Mouse (Mus musculus): ENCODE results near the gene Lrp2. TPM values are rescaled to one million over a fixed set of nuclear protein-coding genes. Genes with fewer than 3 reads are reported as not detected.

The Lrp2 gene
- polyA plus RNA-seq, 1 experiment = 92.6 TPM

GRCm38 (mm10) chr2:69619286-69619685, 33.4 kb upstream of the Lrp2 start:
- Histone ChIP-seq H3K27ac (ENCODE audit: insufficient read depth, low read length) (no peak overlapping the region), H3K9me3 (replicated peaks; ENCODE audit: control insufficient read depth, insufficient read depth, low read length, poor library complexity, severe bottlenecking) (no peaks in the 10 kb centered on the region), H3K9ac (ENCODE audit: low read depth, poor library complexity, severe bottlenecking) (no peak overlapping the region), H3K4me1 (ENCODE audit: control insufficient read depth, insufficient read depth, low read length) (no peaks in the 10 kb centered on the region), H3K27me3 (ENCODE audit: control insufficient read depth, insufficient read depth, low read length, poor library complexity, severe bottlenecking) (no peaks in the 10 kb centered on the region), H3K4me3 (ENCODE audit: low read depth, low read length) (no peak overlapping the region), H3K36me3 (ENCODE audit: control insufficient read depth, insufficient read depth, low read length, poor library complexity, severe bottlenecking) (no peaks in the 10 kb centered on the region)
- TF ChIP-seq POLR2A (IDR thresholded peaks at IDR 0.05; ENCODE audit: insufficient read depth, low read length) (no peak), CTCF (IDR thresholded peaks at IDR 0.05; ENCODE audit: low read depth, low read length) (peak; percentile 2)

GRCm38 (mm10) chr2:69618336-69618735, 32.5 kb upstream of the Lrp2 start:
- Histone ChIP-seq H3K4me1 (ENCODE audit: control insufficient read depth, insufficient read depth, low read length) (no peaks in the 10 kb centered on the region), H3K9ac (ENCODE audit: low read depth, poor library complexity, severe bottlenecking) (no peak overlapping the region), H3K4me3 (ENCODE audit: low read depth, low read length) (no peak overlapping the region), H3K9me3 (replicated peaks; ENCODE audit: control insufficient read depth, insufficient read depth, low read length, poor library complexity, severe bottlenecking) (no peaks in the 10 kb centered on the region), H3K36me3 (ENCODE audit: control insufficient read depth, insufficient read depth, low read length, poor library complexity, severe bottlenecking) (no peaks in the 10 kb centered on the region), H3K27ac (ENCODE audit: insufficient read depth, low read length) (no peak overlapping the region), H3K27me3 (ENCODE audit: control insufficient read depth, insufficient read depth, low read length, poor library complexity, severe bottlenecking) (no peaks in the 10 kb centered on the region)
- TF ChIP-seq EP300 (IDR thresholded peaks at IDR 0.05; ENCODE audit: insufficient read depth, low read depth, low read length) (no peak), POLR2A (IDR thresholded peaks at IDR 0.05; ENCODE audit: insufficient read depth, low read length) (no peak), CTCF (IDR thresholded peaks at IDR 0.05; ENCODE audit: low read depth, low read length) (no peak)

- H3K27me3 ChIP-seq (ENCODE audit: control insufficient read depth, insufficient read depth, low read length, poor library complexity, severe bottlenecking) = no peaks in the 10 kb centered on the region
- no peak for TF ChIP-seq EP300 (IDR thresholded peaks at IDR 0.05; ENCODE audit: insufficient read depth, low read depth, low read length)
- no peak for TF ChIP-seq POLR2A (IDR thresholded peaks at IDR 0.05; ENCODE audit: insufficient read depth, low read length)
- TF ChIP-seq CTCF (IDR thresholded peaks at IDR 0.05; ENCODE audit: low read depth, low read length) = no peak
- H3K9me3 ChIP-seq (replicated peaks; ENCODE audit: control insufficient read depth, insufficient read depth, low read length, poor library complexity, severe bottlenecking) = no peaks in the 10 kb centered on the region
- no peaks in the 10 kb centered on the region for H3K36me3 ChIP-seq (ENCODE audit: control insufficient read depth, insufficient read depth, low read length, poor library complexity, severe bottlenecking)
- H3K4me1 ChIP-seq (ENCODE audit: control insufficient read depth, insufficient read depth, low read length) = peaks cover 2% of the 10 kb centered on the region
- no peak overlapping the region for H3K9ac ChIP-seq (ENCODE audit: low read depth, poor library complexity, severe bottlenecking)
- no peak overlapping the region for H3K27ac ChIP-seq (ENCODE audit: insufficient read depth, low read length)
- H3K4me3 ChIP-seq (ENCODE audit: low read depth, low read length) = no peak overlapping the region
Observed at GRCm38 (mm10) chr2:69613237-69613636, 27.4 kb upstream of the Lrp2 start.

- no peak for TF ChIP-seq POLR2A (IDR thresholded peaks at IDR 0.05; ENCODE audit: insufficient read depth, low read length)
- TF ChIP-seq EP300 (IDR thresholded peaks at IDR 0.05; ENCODE audit: insufficient read depth, low read depth, low read length) = no peak
- TF ChIP-seq CTCF (IDR thresholded peaks at IDR 0.05; ENCODE audit: low read depth, low read length) = no peak
- Histone ChIP-seq H3K9ac (ENCODE audit: low read depth, poor library complexity, severe bottlenecking) (no peak overlapping the region), H3K27me3 (ENCODE audit: control insufficient read depth, insufficient read depth, low read length, poor library complexity, severe bottlenecking) (no peaks in the 10 kb centered on the region)
Observed at GRCm38 (mm10) chr2:69612716-69613115, 26.9 kb upstream of the Lrp2 start.

GRCm38 (mm10) chr2:69612237-69612636, 26.4 kb upstream of the Lrp2 start:
- H3K4me3 ChIP-seq (ENCODE audit: low read depth, low read length) = no peak overlapping the region
- TF ChIP-seq POLR2A (IDR thresholded peaks at IDR 0.05; ENCODE audit: insufficient read depth, low read length) = no peak
- TF ChIP-seq CTCF (IDR thresholded peaks at IDR 0.05; ENCODE audit: low read depth, low read length) = no peak
- TF ChIP-seq EP300 (IDR thresholded peaks at IDR 0.05; ENCODE audit: insufficient read depth, low read depth, low read length) = 0 out of 2 replicates have a peak, but pooled peaks have one; percentile 44
- no peak overlapping the region for H3K9ac ChIP-seq (ENCODE audit: low read depth, poor library complexity, severe bottlenecking)
- peaks cover 2% of the 10 kb centered on the region for H3K4me1 ChIP-seq (ENCODE audit: control insufficient read depth, insufficient read depth, low read length)
- no peaks in the 10 kb centered on the region for H3K9me3 ChIP-seq (replicated peaks; ENCODE audit: control insufficient read depth, insufficient read depth, low read length, poor library complexity, severe bottlenecking)
- H3K36me3 ChIP-seq (ENCODE audit: control insufficient read depth, insufficient read depth, low read length, poor library complexity, severe bottlenecking) = no peaks in the 10 kb centered on the region
- H3K27ac ChIP-seq (ENCODE audit: insufficient read depth, low read length) = no peak overlapping the region
- H3K27me3 ChIP-seq (ENCODE audit: control insufficient read depth, insufficient read depth, low read length, poor library complexity, severe bottlenecking) = no peaks in the 10 kb centered on the region

More at GRCm38 (mm10) chr2:69612716-69613115, 26.9 kb upstream of the Lrp2 start:
- Histone ChIP-seq H3K27ac (ENCODE audit: insufficient read depth, low read length) (no peak overlapping the region), H3K9me3 (replicated peaks; ENCODE audit: control insufficient read depth, insufficient read depth, low read length, poor library complexity, severe bottlenecking) (no peaks in the 10 kb centered on the region), H3K36me3 (ENCODE audit: control insufficient read depth, insufficient read depth, low read length, poor library complexity, severe bottlenecking) (no peaks in the 10 kb centered on the region), H3K4me1 (ENCODE audit: control insufficient read depth, insufficient read depth, low read length) (peaks cover 2% of the 10 kb centered on the region), H3K4me3 (ENCODE audit: low read depth, low read length) (no peak overlapping the region)

- Histone ChIP-seq H3K4me3 (ENCODE audit: low read depth, low read length) (no peak overlapping the region), H3K4me1 (ENCODE audit: control insufficient read depth, insufficient read depth, low read length) (no peaks in the 10 kb centered on the region), H3K9ac (ENCODE audit: low read depth, poor library complexity, severe bottlenecking) (no peak overlapping the region), H3K27ac (ENCODE audit: insufficient read depth, low read length) (no peak overlapping the region), H3K36me3 (ENCODE audit: control insufficient read depth, insufficient read depth, low read length, poor library complexity, severe bottlenecking) (no peaks in the 10 kb centered on the region), H3K9me3 (replicated peaks; ENCODE audit: control insufficient read depth, insufficient read depth, low read length, poor library complexity, severe bottlenecking) (no peaks in the 10 kb centered on the region), H3K27me3 (ENCODE audit: control insufficient read depth, insufficient read depth, low read length, poor library complexity, severe bottlenecking) (no peaks in the 10 kb centered on the region; the same call in 1 of the 2 replicates)
- TF ChIP-seq POLR2A (IDR thresholded peaks at IDR 0.05; ENCODE audit: insufficient read depth, low read length) = no peak
- no peak for TF ChIP-seq CTCF (IDR thresholded peaks at IDR 0.05; ENCODE audit: low read depth, low read length)
- TF ChIP-seq EP300 (IDR thresholded peaks at IDR 0.05; ENCODE audit: insufficient read depth, low read depth, low read length) = no peak
Observed at GRCm38 (mm10) chr2:69606621-69607020, 20.8 kb upstream of the Lrp2 start.

Measured in ES-Bruce4 (cell line).